Mouse (Mus musculus): ENCODE data around the gene Ilf3.

Ilf3 gene

GRCm38 (mm10) chr9:21340411-21340810 is 27.3 kb upstream of the Ilf3 start:
- no peak for DNase-seq (ENCODE audit: low spot score in 2 of 2)

- no peak for DNase-seq (ENCODE audit: low spot score in 2 of 2)
Measured at GRCm38 (mm10) chr9:21346627-21347365, 20.9 kb upstream of the Ilf3 start.

- no peak for DNase-seq (ENCODE audit: low spot score in 2 of 2)
Measured at GRCm38 (mm10) chr9:21348152-21348551, 19.5 kb upstream of the Ilf3 start.

GRCm38 (mm10) chr9:21351178-21351577 is 16.5 kb upstream of the Ilf3 start:
- no peak for DNase-seq (ENCODE audit: low spot score in 2 of 2)

GRCm38 (mm10) chr9:21351702-21352377 is 15.8 kb upstream of the Ilf3 start:
- DNase-seq (ENCODE audit: low spot score in 2 of 2), result no peak

GRCm38 (mm10) chr9:21352463-21353372 is 15.0 kb upstream of the Ilf3 start:
- DNase-seq (ENCODE audit: low spot score in 2 of 2), result no peak

GRCm38 (mm10) chr9:21353373-21353686 is 14.3 kb upstream of the Ilf3 start:
- DNase-seq (ENCODE audit: low spot score in 2 of 2), result no peak

GRCm38 (mm10) chr9:21354796-21355195 is 12.9 kb upstream of the Ilf3 start:
- no peak for DNase-seq (ENCODE audit: low spot score in 2 of 2)

GRCm38 (mm10) chr9:21356981-21357718 is 10.5 kb upstream of the Ilf3 start:
- DNase-seq (ENCODE audit: low spot score in 2 of 2), result no peak

- peak in 1 of 2 experiments; percentile 67 for DNase-seq (ENCODE audit: low spot score in 2 of 2)
Measured at GRCm38 (mm10) chr9:21366541-21367220, 990 bp upstream of the Ilf3 start.

- peak; percentile 75 to 83 for DNase-seq (ENCODE audit: low spot score in 2 of 2)
Measured at GRCm38 (mm10) chr9:21368131-21368584, 487 bp downstream of the Ilf3 start.

GRCm38 (mm10) chr9:21369080-21369479 is 1.4 kb downstream of the Ilf3 start:
- no peak for DNase-seq (ENCODE audit: low spot score in 2 of 2)

GRCm38 (mm10) chr9:21370876-21371275 is 3.2 kb downstream of the Ilf3 start:
- no peak for DNase-seq (ENCODE audit: low spot score in 2 of 2)

GRCm38 (mm10) chr9:21372508-21372907 is 4.8 kb downstream of the Ilf3 start:
- DNase-seq (ENCODE audit: low spot score in 2 of 2), result no peak

GRCm38 (mm10) chr9:21379195-21379594 is 11.5 kb downstream of the Ilf3 start:
- no peak for DNase-seq (ENCODE audit: low spot score in 2 of 2)

GRCm38 (mm10) chr9:21380868-21381267 is 13.2 kb downstream of the Ilf3 start:
- no peak for DNase-seq (ENCODE audit: low spot score in 2 of 2)

- no peak for DNase-seq (ENCODE audit: low spot score in 2 of 2)
Measured at GRCm38 (mm10) chr9:21383966-21384365, 16.3 kb downstream of the Ilf3 start.

- no peak for DNase-seq (ENCODE audit: low spot score in 2 of 2)
Measured at GRCm38 (mm10) chr9:21392646-21393175, 25.0 kb downstream of the Ilf3 start.

- DNase-seq (ENCODE audit: low spot score in 2 of 2), result no peak
Measured at GRCm38 (mm10) chr9:21395692-21396091, 28.0 kb downstream of the Ilf3 start.

- no peak for DNase-seq (ENCODE audit: low spot score in 2 of 2)
Measured at GRCm38 (mm10) chr9:21397170-21397569, 29.5 kb downstream of the Ilf3 start.

GRCm38 (mm10) chr9:21401042-21401441 is 33.4 kb downstream of the Ilf3 start:
- DNase-seq (ENCODE audit: low spot score in 2 of 2), result no peak
